8 mouse cellular contexts compared by ENCODE assay signal in genomic region chr15:83099533-83100331, GRCm38 (mm10). TPM values are rescaled to one million over a fixed set of nuclear protein-coding genes. Genes with fewer than 3 reads are reported as not detected.
DNase-seq lines count a peak whose midpoint lies in the region; ATAC-seq and TF ChIP-seq lines count a peak whose summit lies in the region.

No protein-coding gene starts in this region.

- peaks cover 0 to 12% of the 10 kb centered on the region in 2 experiments; a peak in 1 of 4 replicates for H3K4me1 ChIP-seq in ES-E14 (ENCODE audit: control insufficient read depth in 2 of 2, insufficient read depth in 2 of 2, low read length in 2 of 2, poor library complexity in 1 of 2)
- H3K4me1 ChIP-seq in bone marrow macrophage, adult 2 months (ENCODE audit: control insufficient read depth, insufficient read depth, low read length): peaks cover 3% of the 10 kb centered on the region; the same call in 1 of the 2 replicates
- peaks cover 18% of the 10 kb centered on the region for H3K4me1 ChIP-seq in forebrain, embryonic 13.5 days

- H3K27me3 ChIP-seq in forebrain, embryonic 13.5 days: peaks cover 13% of the 10 kb centered on the region

- in situ Hi-C loops in ES-E14 (cut with MboI; ENCODE audit: low sequenced_read_pairs in 2 of 2, unreplicated experiment in 2 of 2): no loop called here

- TF ChIP-seq POLR2A in bone marrow macrophage, adult 2 months (IDR thresholded peaks at IDR 0.05; ENCODE audit: borderline replicate concordance, low read depth, low read length): no peak

- peak; percentile 83 for ATAC-seq in forebrain, embryonic 13.5 days

- H3K9ac ChIP-seq in ES-E14 (ENCODE audit: insufficient read depth, low read depth, low read length, poor library complexity, severe bottlenecking): peak overlapping the region; percentile 84
- H3K9ac ChIP-seq in forebrain, embryonic 13.5 days: peak overlapping the region; percentile 68

- no peaks in the 10 kb centered on the region for H3K9me3 ChIP-seq in ES-E14 (ENCODE audit: control insufficient read depth, insufficient read depth, low read depth, low read length)
- H3K9me3 ChIP-seq in forebrain, embryonic 13.5 days (replicated peaks): no peaks in the 10 kb centered on the region

- intact Hi-C loops in heart, postnatal 36 days (cut with DNase I): loop anchor here (2.0 to 5.0 kb wide), 2 partner anchors 21 to 62 kb away; no protein-coding TSS in a partner anchor

- H3K27ac ChIP-seq in ES-E14 (ENCODE audit: insufficient read depth, low read depth, low read length, poor library complexity, severe bottlenecking) (no peak overlapping the region), macrophage (peak overlapping the region; percentile 72)
- H3K27ac ChIP-seq in bone marrow macrophage, adult 2 months (ENCODE audit: insufficient read depth, low read depth, low read length): no peak overlapping the region; the same call in 1 of the 2 replicates
- no peak overlapping the region for H3K27ac ChIP-seq in forebrain, embryonic 13.5 days

- H3K4me3 ChIP-seq in ES-E14 (ENCODE audit: insufficient read depth in 1 of 2, low read depth in 1 of 2, low read length in 2 of 2, poor library complexity in 1 of 2, severe bottlenecking in 1 of 2) (peak overlapping the region; percentile 68 to 87), macrophage (ENCODE audit: inconsistent target) (peak overlapping the region; percentile 90)
- peak overlapping the region; percentile 83 for H3K4me3 ChIP-seq in bone marrow macrophage, adult 2 months (ENCODE audit: insufficient read depth, low read length)
- H3K4me3 ChIP-seq in forebrain, embryonic 13.5 days: peak overlapping the region; percentile 43

- no peaks in the 10 kb centered on the region for H3K79me2 ChIP-seq in macrophage (ENCODE audit: inconsistent target)

- DNase-seq in ES-E14 (ENCODE audit: low read depth, low spot score): peak; percentile 93
- peak; percentile 94 to 95 for DNase-seq in heart, postnatal 36 days
- DNase-seq in layer of hippocampus, adult 9-11 months: peak; percentile 65
- peak; percentile 91 for DNase-seq in retina, postnatal 1 day
- DNase-seq in urinary bladder, postnatal 10 days (ENCODE audit: low spot score): peak; percentile 66

- TF ChIP-seq CTCF in bone marrow macrophage, adult 2 months (IDR thresholded peaks at IDR 0.05; ENCODE audit: low read depth, low read length): no peak

- 2% methylated on average over 31 of the region's 31 CpGs for WGBS in forebrain, embryonic 13.5 days
- 3% methylated on average over 31 of the region's 31 CpGs for WGBS in macrophage (ENCODE audit: missing documents)

- no peaks in the 10 kb centered on the region for H3K36me3 ChIP-seq in ES-E14 (ENCODE audit: control insufficient read depth, insufficient read depth, low read length, poor library complexity, severe bottlenecking)
- H3K36me3 ChIP-seq in forebrain, embryonic 13.5 days (ENCODE audit: poor library complexity, severe bottlenecking): no peaks in the 10 kb centered on the region
- H3K36me3 ChIP-seq in macrophage (ENCODE audit: inconsistent target): no peaks in the 10 kb centered on the region

- peak overlapping the region; percentile 76 for H3K4me2 ChIP-seq in forebrain, embryonic 13.5 days

TF ChIP-seq in ES-E14, 5 proteins besides CTCF, POLR2A, EP300 and RAD21:
- no peak for TF ChIP-seq CHD2 (IDR thresholded peaks at IDR 0.05; ENCODE audit: low read depth, low read length)
- TF ChIP-seq HCFC1 (IDR thresholded peaks at IDR 0.05; ENCODE audit: borderline replicate concordance, insufficient read depth, low read length): 0 out of 2 replicates have a peak, but pooled peaks have one; percentile 49

RNA-seq across cellular contexts. Expression of gene Serhl, which starts 10.4 kb away (rescaled TPM):
- 16.3 and 16.4 TPM in 2 replicates for total RNA-seq in ES-E14 (2012; rRNA removed)
- 36.2 and 40.8 TPM in 2 replicates for polyA plus RNA-seq in bone marrow macrophage, adult 2 months (2012; ENCODE audit: insufficient read depth, insufficient read length, missing spikeins)
- 35.4 and 36.9 TPM in 2 replicates for polyA plus RNA-seq in forebrain, embryonic 13.5 days (2015; fragmentation: Nextera tagmentation; extraction: Ambion mirVana)
- 10 to 100 TPM; 43.6 to 46.5 TPM for total RNA-seq in heart, postnatal 36 days (2021)
- 100 to 1,000 TPM in 13 of 26 experiments, 10 to 100 TPM in 13; 49.6 to 141 (median 99.2) TPM for total RNA-seq in macrophage (2018; cell fraction: chromatin; rRNA removed)
- 10 to 100 TPM; 19.4 to 31.5 (median 24.0) TPM for total RNA-seq in macrophage (2018; cell fraction: cytosol; rRNA removed)
- total RNA-seq in macrophage (2018; cell fraction: nucleus; rRNA removed): 10 to 100 TPM; 25.0 to 74.6 (median 52.3) TPM
- 16.2 to 29.9 TPM (median 28.5 TPM) in 3 replicates for polyA plus RNA-seq in macrophage (2018)

RNA-seq across cellular contexts. Expression of gene Rrp7a, which starts 22.9 kb away (rescaled TPM):
- total RNA-seq in ES-E14 (2012; rRNA removed): 103 and 114 TPM in 2 replicates
- polyA plus RNA-seq in bone marrow macrophage, adult 2 months (2012; ENCODE audit: insufficient read depth, insufficient read length, missing spikeins): 54.1 and 66.1 TPM in 2 replicates
- polyA plus RNA-seq in forebrain, embryonic 13.5 days (2015; fragmentation: Nextera tagmentation; extraction: Ambion mirVana): 64.2 and 77.1 TPM in 2 replicates
- total RNA-seq in heart, postnatal 36 days (2021): 10 to 100 TPM; 42.3 to 42.8 TPM
- 100 to 1,000 TPM in 4 of 26 experiments, 10 to 100 TPM in 22; 35.4 to 192 (median 66.1) TPM for total RNA-seq in macrophage (2018; cell fraction: chromatin; rRNA removed)
- 10 to 100 TPM; 32.6 to 61.8 (median 46.3) TPM for total RNA-seq in macrophage (2018; cell fraction: cytosol; rRNA removed)
- total RNA-seq in macrophage (2018; cell fraction: nucleus; rRNA removed): 100 to 1,000 TPM in 2 of 26 experiments, 10 to 100 TPM in 24; 41.1 to 136 (median 76.9) TPM
- polyA plus RNA-seq in macrophage (2018): 36.6 to 49.8 TPM (median 45.8 TPM) in 3 replicates

RNA-seq across cellular contexts. Expression of gene Poldip3, which starts 49.5 kb away (rescaled TPM):
- 104 and 165 TPM in 2 replicates for total RNA-seq in ES-E14 (2012; rRNA removed)
- polyA plus RNA-seq in bone marrow macrophage, adult 2 months (2012; ENCODE audit: insufficient read depth, insufficient read length, missing spikeins): 57.9 and 64.2 TPM in 2 replicates
- 155 and 168 TPM in 2 replicates for polyA plus RNA-seq in forebrain, embryonic 13.5 days (2015; fragmentation: Nextera tagmentation; extraction: Ambion mirVana)
- 10 to 100 TPM; 26.6 to 29.1 TPM for total RNA-seq in heart, postnatal 36 days (2021)
- 100 to 1,000 TPM; 146 to 247 (median 200) TPM for total RNA-seq in macrophage (2018; cell fraction: chromatin; rRNA removed)
- 100 to 1,000 TPM in 2 of 26 experiments, 10 to 100 TPM in 24; 75.1 to 105 (median 86.4) TPM for total RNA-seq in macrophage (2018; cell fraction: cytosol; rRNA removed)
- 100 to 1,000 TPM; 107 to 217 (median 136) TPM for total RNA-seq in macrophage (2018; cell fraction: nucleus; rRNA removed)
- polyA plus RNA-seq in macrophage (2018): 48.8 to 64.2 TPM (median 61.5 TPM) in 3 replicates
